Mouse (Mus musculus): Measurements from ENCODE around the gene Gabbr2. TPM values are rescaled to one million over a fixed set of nuclear protein-coding genes. Genes with fewer than 3 reads are reported as not detected.

The Gabbr2 gene
- polyA plus RNA-seq, 1 experiment from 2014 or later, result 0.09 TPM

GRCm38 (mm10) chr4:46745536-46745935 lies 246.1 kb downstream of the Gabbr2 start:
- 81% methylated on average over 8 of the region's 8 CpGs for WGBS

GRCm38 (mm10) chr4:46744583-46745155 lies 247.0 kb downstream of the Gabbr2 start:
- Histone ChIP-seq H3K4me3 (ENCODE audit: low read length) (no peak overlapping the region), H3K4me2 (ENCODE audit: low read depth, low read length) (no peak overlapping the region), H3K9ac (ENCODE audit: low read length) (no peak overlapping the region), H3K27ac (ENCODE audit: low read length) (no peak overlapping the region), H3K27me3 (ENCODE audit: control insufficient read depth, insufficient read depth, low read depth, low read length) (no peaks in the 10 kb centered on the region; the same call in 1 of the 2 replicates), H3K36me3 (ENCODE audit: control insufficient read depth, insufficient read depth, low read length) (no peaks in the 10 kb centered on the region), H3K4me1 (replicated peaks; ENCODE audit: control insufficient read depth, insufficient read depth, low read length) (no peaks in the 10 kb centered on the region), H3K9me3 (ENCODE audit: control insufficient read depth, low read length) (no peaks in the 10 kb centered on the region)
- WGBS, result 67% methylated on average over 7 of the region's 7 CpGs
- no peak for ATAC-seq (ENCODE audit: low read depth)

More at GRCm38 (mm10) chr4:46745536-46745935, 246.1 kb downstream of the Gabbr2 start:
- no peak for ATAC-seq (ENCODE audit: low read depth)
- no peak overlapping the region for H3K9ac ChIP-seq (ENCODE audit: low read length)
- no peaks in the 10 kb centered on the region for H3K4me1 ChIP-seq (replicated peaks; ENCODE audit: control insufficient read depth, insufficient read depth, low read length)
- no peak overlapping the region for H3K27ac ChIP-seq (ENCODE audit: low read length)
- H3K4me2 ChIP-seq (ENCODE audit: low read depth, low read length), result no peak overlapping the region
- H3K4me3 ChIP-seq (ENCODE audit: low read length), result no peak overlapping the region
- H3K9me3 ChIP-seq (ENCODE audit: control insufficient read depth, low read length), result no peaks in the 10 kb centered on the region
- no peaks in the 10 kb centered on the region; the same call in 1 of the 2 replicates for H3K27me3 ChIP-seq (ENCODE audit: control insufficient read depth, insufficient read depth, low read depth, low read length)
- no peaks in the 10 kb centered on the region for H3K36me3 ChIP-seq (ENCODE audit: control insufficient read depth, insufficient read depth, low read length)

GRCm38 (mm10) chr4:46742601-46743000 lies 249.1 kb downstream of the Gabbr2 start:
- 18% methylated on average over 2 of the region's 2 CpGs for WGBS
- no peak overlapping the region for H3K4me2 ChIP-seq (ENCODE audit: low read depth, low read length)

GRCm38 (mm10) chr4:46736910-46737511 lies 254.7 kb downstream of the Gabbr2 start:
- Histone ChIP-seq H3K4me2 (ENCODE audit: low read depth, low read length) (no peak overlapping the region), H3K4me1 (replicated peaks; ENCODE audit: control insufficient read depth, insufficient read depth, low read length) (no peaks in the 10 kb centered on the region), H3K27me3 (ENCODE audit: control insufficient read depth, insufficient read depth, low read depth, low read length) (no peaks in the 10 kb centered on the region), H3K4me3 (ENCODE audit: low read length) (no peak overlapping the region), H3K9ac (ENCODE audit: low read length) (no peak overlapping the region), H3K27ac (ENCODE audit: low read length) (no peak overlapping the region), H3K36me3 (ENCODE audit: control insufficient read depth, insufficient read depth, low read length) (no peaks in the 10 kb centered on the region), H3K9me3 (ENCODE audit: control insufficient read depth, low read length) (no peaks in the 10 kb centered on the region)
- WGBS, result 37% methylated on average over 9 of the region's 9 CpGs
- ATAC-seq (ENCODE audit: low read depth), result no peak

More at GRCm38 (mm10) chr4:46742601-46743000, 249.1 kb downstream of the Gabbr2 start:
- H3K9ac ChIP-seq (ENCODE audit: low read length), result no peak overlapping the region
- ATAC-seq (ENCODE audit: low read depth), result no peak
- H3K9me3 ChIP-seq (ENCODE audit: control insufficient read depth, low read length), result no peaks in the 10 kb centered on the region
- no peaks in the 10 kb centered on the region for H3K4me1 ChIP-seq (replicated peaks; ENCODE audit: control insufficient read depth, insufficient read depth, low read length)
- H3K4me3 ChIP-seq (ENCODE audit: low read length), result no peak overlapping the region
- no peak overlapping the region for H3K27ac ChIP-seq (ENCODE audit: low read length)
- H3K36me3 ChIP-seq (ENCODE audit: control insufficient read depth, insufficient read depth, low read length), result no peaks in the 10 kb centered on the region
- no peaks in the 10 kb centered on the region; the same call in 1 of the 2 replicates for H3K27me3 ChIP-seq (ENCODE audit: control insufficient read depth, insufficient read depth, low read depth, low read length)

GRCm38 (mm10) chr4:46734906-46735305 lies 256.8 kb downstream of the Gabbr2 start:
- Histone ChIP-seq H3K27ac (ENCODE audit: low read length) (no peak overlapping the region), H3K36me3 (ENCODE audit: control insufficient read depth, insufficient read depth, low read length) (no peaks in the 10 kb centered on the region), H3K4me1 (replicated peaks; ENCODE audit: control insufficient read depth, insufficient read depth, low read length) (no peaks in the 10 kb centered on the region), H3K4me3 (ENCODE audit: low read length) (no peak overlapping the region), H3K9ac (ENCODE audit: low read length) (no peak overlapping the region), H3K4me2 (ENCODE audit: low read depth, low read length) (no peak overlapping the region), H3K27me3 (ENCODE audit: control insufficient read depth, insufficient read depth, low read depth, low read length) (no peaks in the 10 kb centered on the region), H3K9me3 (ENCODE audit: control insufficient read depth, low read length) (no peaks in the 10 kb centered on the region)
- no peak for ATAC-seq (ENCODE audit: low read depth)
- WGBS, result 40% methylated on average over 5 of the region's 5 CpGs

DNA sequence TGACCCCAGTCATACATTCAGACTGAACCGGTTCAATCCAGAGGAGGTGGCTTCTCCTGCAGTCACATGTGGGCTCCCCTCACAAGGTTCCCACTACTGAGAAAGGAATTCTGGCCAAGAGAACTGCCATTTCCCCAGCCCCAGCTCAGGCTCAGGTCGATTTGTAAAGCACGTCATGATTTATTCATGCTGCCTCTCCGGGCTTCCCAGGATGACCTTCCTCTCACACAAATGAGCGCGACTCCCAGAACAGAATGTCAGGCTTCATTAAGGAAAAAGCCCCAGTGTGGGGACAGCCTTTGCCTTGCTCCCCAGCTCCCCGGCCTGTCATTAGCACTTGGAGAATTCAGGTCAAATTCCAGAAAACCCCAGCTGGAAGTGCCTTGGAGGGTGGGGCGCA lies 260.1 kb downstream of the Gabbr2 start:
- H3K4me2 ChIP-seq (ENCODE audit: low read depth, low read length), result no peak overlapping the region
- no peak overlapping the region for H3K4me3 ChIP-seq (ENCODE audit: low read length)
- no peaks in the 10 kb centered on the region for H3K4me1 ChIP-seq (replicated peaks; ENCODE audit: control insufficient read depth, insufficient read depth, low read length)
- H3K27me3 ChIP-seq (ENCODE audit: control insufficient read depth, insufficient read depth, low read depth, low read length), result no peaks in the 10 kb centered on the region
- ATAC-seq (ENCODE audit: low read depth), result no peak
- H3K9me3 ChIP-seq (ENCODE audit: control insufficient read depth, low read length), result no peaks in the 10 kb centered on the region
- no peaks in the 10 kb centered on the region for H3K36me3 ChIP-seq (ENCODE audit: control insufficient read depth, insufficient read depth, low read length)
- H3K27ac ChIP-seq (ENCODE audit: low read length), result no peak overlapping the region
- no peak overlapping the region for H3K9ac ChIP-seq (ENCODE audit: low read length)
- WGBS, result 19% methylated on average over 8 of the region's 8 CpGs

DNA sequence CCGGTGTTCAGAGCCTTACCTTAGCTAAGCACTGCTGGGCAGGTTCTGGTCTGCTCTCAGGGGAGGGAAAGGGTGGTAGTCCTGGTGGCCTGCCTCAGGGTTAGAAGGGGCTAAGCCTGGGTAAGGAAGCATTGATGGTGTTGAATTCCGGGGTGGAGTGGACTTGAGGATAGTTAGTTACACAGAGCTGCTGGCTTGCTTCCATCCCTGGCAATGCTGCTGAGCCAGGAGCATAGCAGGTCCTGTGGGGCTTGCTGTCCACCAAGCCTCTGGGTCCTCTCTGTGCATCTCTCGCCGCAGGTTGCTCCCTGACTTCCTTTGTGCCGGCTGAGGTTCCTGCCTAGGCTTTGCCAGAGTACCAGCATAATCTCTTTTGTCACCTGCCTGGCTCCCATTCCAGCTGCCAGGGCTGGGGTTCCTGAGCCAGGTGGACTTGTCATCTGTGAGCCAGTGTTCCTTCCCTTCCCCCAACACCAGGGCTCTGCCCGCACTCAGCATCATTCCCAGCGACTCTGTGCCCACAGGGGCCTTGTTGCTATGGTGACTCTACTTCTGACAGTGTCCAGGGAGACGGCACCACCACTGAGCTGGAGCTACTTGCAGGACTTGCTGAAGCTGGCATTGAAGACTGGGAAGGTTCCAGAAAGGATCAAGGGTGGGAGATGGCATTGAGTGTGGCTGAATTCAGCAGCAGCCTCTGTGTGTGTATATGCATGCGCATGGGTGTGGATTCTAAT lies 262.2 kb downstream of the Gabbr2 start:
- H3K4me1 ChIP-seq (replicated peaks; ENCODE audit: control insufficient read depth, insufficient read depth, low read length), result no peaks in the 10 kb centered on the region
- H3K9me3 ChIP-seq (ENCODE audit: control insufficient read depth, low read length), result no peaks in the 10 kb centered on the region
- WGBS, result 66% methylated on average over 9 of the region's 9 CpGs
- no peak for ATAC-seq (ENCODE audit: low read depth)
- no peak overlapping the region for H3K9ac ChIP-seq (ENCODE audit: low read length)
- no peak overlapping the region for H3K4me2 ChIP-seq (ENCODE audit: low read depth, low read length)
- H3K4me3 ChIP-seq (ENCODE audit: low read length), result no peak overlapping the region
- H3K36me3 ChIP-seq (ENCODE audit: control insufficient read depth, insufficient read depth, low read length), result no peaks in the 10 kb centered on the region
- no peaks in the 10 kb centered on the region for H3K27me3 ChIP-seq (ENCODE audit: control insufficient read depth, insufficient read depth, low read depth, low read length)
- no peak overlapping the region for H3K27ac ChIP-seq (ENCODE audit: low read length)

DNA sequence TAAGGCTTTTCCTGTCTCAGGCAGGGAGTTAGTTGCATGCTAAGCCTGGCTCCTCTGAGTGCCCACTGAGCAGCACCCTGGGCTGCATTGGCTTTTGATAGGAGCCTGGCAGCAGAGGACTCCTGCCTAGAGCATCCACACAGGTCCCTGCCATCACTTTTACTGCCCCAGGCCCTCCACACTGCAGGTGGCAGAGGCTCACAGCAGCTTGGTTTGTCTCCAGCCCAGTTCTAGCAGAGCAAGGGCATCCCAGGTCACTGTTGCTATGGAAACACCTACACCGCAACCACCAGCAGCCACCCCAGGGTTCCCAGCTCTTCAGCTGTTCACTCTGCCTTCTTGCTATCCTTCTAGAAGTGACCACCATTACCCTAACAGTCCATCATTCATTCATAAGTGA lies 263.4 kb downstream of the Gabbr2 start:
- no peak for ATAC-seq (ENCODE audit: low read depth)
- H3K4me2 ChIP-seq (ENCODE audit: low read depth, low read length), result no peak overlapping the region
- WGBS, result 50% methylated on average over 1 of the region's 1 CpGs

DNA sequence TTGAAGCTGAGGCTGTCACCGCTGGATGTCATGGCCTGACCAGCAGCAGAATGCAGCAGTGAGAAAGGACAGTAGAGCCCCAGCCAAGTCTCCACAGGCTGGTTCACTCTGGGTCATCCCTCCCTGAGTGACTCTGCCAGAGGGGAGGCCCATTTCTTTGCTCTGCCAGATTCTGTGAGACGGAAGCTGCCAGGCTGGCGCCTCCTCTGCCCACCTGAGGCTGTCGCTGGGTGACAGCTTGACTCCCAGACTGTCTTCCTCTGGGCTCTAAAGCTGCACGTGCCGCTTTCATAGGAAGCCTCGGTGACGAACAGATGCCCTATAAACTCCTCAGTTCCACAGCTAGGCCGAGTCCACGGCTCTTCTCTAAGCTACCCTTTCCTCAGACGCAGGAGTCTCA lies 264.5 kb downstream of the Gabbr2 start:
- no peaks in the 10 kb centered on the region for H3K27me3 ChIP-seq (ENCODE audit: control insufficient read depth, insufficient read depth, low read depth, low read length)
- no peak overlapping the region for H3K4me3 ChIP-seq (ENCODE audit: low read length)
- WGBS, result 87% methylated on average over 11 of the region's 11 CpGs
- no peak for ATAC-seq (ENCODE audit: low read depth)
- H3K9me3 ChIP-seq (ENCODE audit: control insufficient read depth, low read length), result no peaks in the 10 kb centered on the region
- no peak overlapping the region for H3K4me2 ChIP-seq (ENCODE audit: low read depth, low read length)
- H3K36me3 ChIP-seq (ENCODE audit: control insufficient read depth, insufficient read depth, low read length), result no peaks in the 10 kb centered on the region
- H3K9ac ChIP-seq (ENCODE audit: low read length), result no peak overlapping the region
- no peaks in the 10 kb centered on the region for H3K4me1 ChIP-seq (replicated peaks; ENCODE audit: control insufficient read depth, insufficient read depth, low read length)
- H3K27ac ChIP-seq (ENCODE audit: low read length), result no peak overlapping the region

More for the DNA sequence above, 263.4 kb downstream of the Gabbr2 start:
- H3K9ac ChIP-seq (ENCODE audit: low read length), result no peak overlapping the region
- H3K27me3 ChIP-seq (ENCODE audit: control insufficient read depth, insufficient read depth, low read depth, low read length), result no peaks in the 10 kb centered on the region
- H3K27ac ChIP-seq (ENCODE audit: low read length), result no peak overlapping the region
- H3K9me3 ChIP-seq (ENCODE audit: control insufficient read depth, low read length), result no peaks in the 10 kb centered on the region
- no peaks in the 10 kb centered on the region for H3K4me1 ChIP-seq (replicated peaks; ENCODE audit: control insufficient read depth, insufficient read depth, low read length)
- H3K36me3 ChIP-seq (ENCODE audit: control insufficient read depth, insufficient read depth, low read length), result no peaks in the 10 kb centered on the region
- H3K4me3 ChIP-seq (ENCODE audit: low read length), result no peak overlapping the region
